Mouse (Mus musculus): ENCODE results near the gene Bmi1.

The Bmi1 gene

DNA sequence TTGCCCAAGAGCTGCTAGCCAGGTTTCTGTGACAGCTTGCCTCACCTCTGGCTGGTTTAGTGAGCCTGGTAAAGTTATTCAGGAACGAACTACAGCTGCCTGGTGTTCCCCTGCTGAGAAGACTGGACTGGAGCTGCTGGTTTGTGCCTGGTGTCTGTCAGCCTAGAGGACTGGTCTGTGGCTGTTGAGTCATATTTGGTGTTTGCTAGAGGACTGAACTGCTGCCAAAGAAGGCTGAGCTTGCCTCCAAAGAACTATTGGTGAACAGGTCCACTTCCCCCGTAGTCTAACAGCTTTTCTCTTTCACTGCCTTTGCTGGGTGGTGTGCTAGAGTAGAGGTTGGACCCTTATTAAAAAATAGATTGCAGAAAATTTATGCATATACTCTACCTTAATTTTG is 36.3 kb downstream of the Bmi1 start:
- intact Hi-C loops (cut with DNase I) = no loop called here

DNA sequence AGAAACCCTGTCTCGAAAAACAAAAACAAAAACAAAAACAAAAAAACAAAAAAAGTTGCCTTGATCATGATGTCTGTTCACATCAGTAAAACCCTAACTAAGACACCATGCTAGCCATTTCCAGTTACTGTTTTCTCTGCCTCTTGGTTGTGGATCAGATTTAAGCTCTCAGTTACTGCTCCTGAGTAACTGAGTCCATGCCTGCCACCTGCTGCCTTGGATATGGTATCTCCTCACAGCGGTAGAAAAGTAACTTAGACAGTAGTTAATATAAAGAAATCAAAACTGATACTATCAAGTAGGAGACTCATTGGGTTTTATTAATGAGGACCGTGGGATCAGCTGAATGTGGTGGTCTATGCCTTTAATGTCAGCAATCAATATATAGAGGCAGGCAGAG is 37.5 kb downstream of the Bmi1 start:
- intact Hi-C loops (cut with DNase I) = no loop called here

DNA sequence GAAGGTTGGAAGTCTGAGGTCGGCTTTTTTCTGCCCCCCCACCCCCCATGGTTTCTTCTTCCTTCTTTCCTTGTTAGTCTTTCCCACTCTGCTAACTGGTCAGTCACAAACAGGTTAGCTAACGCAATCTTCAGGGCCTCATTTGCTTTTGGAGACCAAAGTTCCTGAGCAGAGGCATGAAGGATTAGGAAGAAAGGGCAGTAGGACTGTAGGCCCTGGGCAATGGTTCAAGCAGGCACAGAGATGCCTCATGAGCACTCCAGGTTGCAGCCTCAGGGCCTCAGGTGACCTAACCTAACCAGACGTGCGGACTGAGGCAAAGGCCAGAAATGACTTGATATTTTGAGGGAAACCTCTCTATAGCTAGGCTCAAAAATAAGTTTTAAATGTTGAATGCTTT is 41.7 kb downstream of the Bmi1 start:
- intact Hi-C loops (cut with DNase I) = no loop called here

DNA sequence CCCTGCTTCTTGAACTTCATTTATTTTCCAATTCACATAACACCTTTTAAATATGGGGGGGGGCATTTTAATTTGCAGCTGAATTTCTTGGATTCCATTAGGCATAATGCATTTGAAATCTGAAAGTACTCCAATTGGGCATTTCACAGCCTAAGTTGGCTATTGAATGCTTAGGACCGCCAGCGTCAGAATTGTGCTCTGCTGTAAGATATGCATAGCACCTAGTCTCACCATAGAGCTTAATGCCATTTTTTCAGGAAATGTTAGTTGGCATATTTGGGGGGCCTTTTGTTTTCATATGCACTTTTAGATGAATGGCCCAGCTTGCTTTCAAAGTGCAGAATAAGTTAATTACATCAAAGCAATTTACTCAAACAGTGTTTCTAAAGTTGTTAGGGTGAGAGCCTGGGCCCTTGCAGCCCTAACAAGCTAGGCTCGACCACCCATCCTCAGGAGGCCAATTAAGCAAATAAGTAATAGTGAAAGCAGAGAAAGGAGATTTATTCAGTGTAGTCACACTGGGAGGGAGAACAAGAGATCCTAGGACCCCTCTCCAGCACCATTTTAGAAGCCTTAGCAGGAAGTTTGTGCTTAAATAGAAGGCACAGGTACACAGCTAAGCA is 45.5 kb downstream of the Bmi1 start:
- intact Hi-C loops (cut with DNase I) = no loop called here

DNA sequence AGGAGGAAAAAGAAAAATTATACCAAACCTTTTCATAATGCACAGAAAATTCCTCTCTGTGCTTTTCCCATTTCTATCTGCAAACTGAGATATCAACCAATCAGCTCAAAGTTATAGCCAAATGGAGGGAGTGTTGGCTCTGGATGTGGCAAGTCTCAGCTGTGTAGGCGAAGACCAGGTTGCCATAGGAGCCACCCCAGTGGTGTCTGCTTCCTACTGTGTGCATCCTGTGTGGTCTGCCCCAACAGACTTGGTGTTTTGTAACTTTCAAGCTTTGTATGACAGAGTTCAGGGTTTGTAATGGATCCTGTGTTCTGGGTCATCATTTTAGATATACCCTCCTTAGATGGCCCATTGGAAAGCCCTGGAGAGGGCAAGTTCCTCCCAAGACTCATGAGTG is 47.6 kb downstream of the Bmi1 start:
- intact Hi-C loops (cut with DNase I) = no loop called here

DNA sequence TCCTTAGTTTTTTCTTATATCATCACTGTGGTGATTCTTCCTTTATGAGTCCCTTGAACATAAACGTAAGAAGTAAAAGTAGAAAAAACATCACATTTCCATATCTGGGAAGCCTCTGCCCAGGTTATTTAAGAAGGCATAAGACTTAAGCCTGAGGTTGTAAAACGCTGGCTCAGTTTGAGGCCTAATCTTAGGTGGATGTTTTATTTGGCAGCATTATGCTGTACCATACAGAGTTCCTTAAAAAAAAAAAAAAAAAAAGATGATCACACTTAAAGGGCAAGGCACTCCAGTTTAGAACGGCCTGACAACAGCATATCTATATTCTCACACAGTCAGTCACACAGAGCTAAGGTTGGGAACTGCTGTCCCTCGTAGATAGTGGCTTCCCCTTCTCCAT is 49.1 kb downstream of the Bmi1 start:
- intact Hi-C loops (cut with DNase I) = no loop called here

DNA sequence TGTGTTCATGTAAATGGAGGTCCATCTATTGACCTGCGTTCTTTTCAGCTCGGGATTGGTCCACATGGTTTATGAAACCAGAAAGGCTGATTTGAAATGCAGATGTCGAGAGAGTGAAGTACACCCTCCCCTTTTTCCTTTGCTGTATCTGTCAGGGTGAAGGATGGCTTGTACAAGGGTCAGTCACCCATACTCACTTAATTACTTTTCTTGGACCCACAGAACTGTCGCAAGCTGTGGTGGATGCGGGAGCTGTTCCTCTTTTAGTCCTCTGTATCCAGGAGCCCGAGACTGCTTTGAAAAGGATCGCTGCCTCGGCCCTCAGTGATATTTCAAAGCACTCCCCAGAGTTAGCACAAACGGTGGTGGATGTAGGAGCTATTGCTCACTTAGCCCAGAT is 54.9 kb downstream of the Bmi1 start:
- intact Hi-C loops (cut with DNase I) = no loop called here

DNA sequence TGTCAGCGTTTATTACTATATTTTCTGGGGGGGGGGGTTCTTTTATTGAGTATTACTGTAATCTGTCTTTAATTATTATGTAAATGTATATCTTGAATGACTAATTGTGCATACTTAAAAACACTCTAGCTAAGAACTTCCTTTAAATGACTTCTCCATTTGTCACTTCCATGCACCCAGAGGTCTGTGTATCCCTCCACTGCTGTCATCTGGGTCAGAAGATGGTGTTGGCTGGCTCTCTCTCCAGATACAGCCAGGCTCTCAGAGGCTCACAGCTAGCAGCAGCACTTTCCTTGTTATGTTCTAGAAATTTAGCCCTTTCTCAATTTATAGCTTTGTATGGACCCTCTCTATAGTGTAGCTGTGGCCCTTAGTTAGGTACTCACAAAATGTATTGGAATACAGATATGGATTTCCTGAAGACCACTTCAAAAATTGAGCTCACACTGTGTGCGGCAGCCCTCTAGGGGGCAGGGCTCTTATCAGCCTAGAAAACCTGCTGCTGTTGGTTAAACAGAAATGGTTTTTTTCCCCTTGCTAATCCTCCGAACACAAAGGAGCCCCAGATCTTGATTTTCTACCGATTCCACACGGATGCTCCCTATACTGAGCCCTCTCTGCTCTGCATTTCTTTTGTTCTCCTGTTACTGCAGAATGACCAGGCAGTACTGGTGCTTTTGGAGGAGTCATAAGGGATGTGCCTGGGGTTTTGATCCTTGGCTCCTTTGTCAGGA is 57.7 kb downstream of the Bmi1 start:
- intact Hi-C loops (cut with DNase I) = no loop called here

Measured in adrenal gland (tissue).